Mouse (Mus musculus) ES-Bruce4 (cell line): Measurements from ENCODE around the gene Gm14443. TPM values are rescaled to one million over a fixed set of nuclear protein-coding genes. Genes with fewer than 3 reads are reported as not detected.

ENCODE experiments used
- polyA plus RNA-seq: library from polyadenylated mRNA; stranded (reverse); fragments of >200 nt; gene quantifications from 2 replicates; pipeline ENCODE4 v1.2.4, GENCODE M21; 2011; ENCODE audit warnings: low read depth; ENCODE audit not compliant: missing spikeins, insufficient read depth, insufficient read length

Gene Gm14443
- polyA plus RNA-seq, 1 experiment = 9.3 TPM

Other genes with a start within 250 kb of the Gm14443 start
- 11.3 and 13.8 TPM in 2 replicates for gene Gm14444, start 165.6 kb downstream of the Gm14443 start, polyA plus RNA-seq
- 9.0 and 11.2 TPM in 2 replicates for gene Gm14393, start 108.1 kb downstream of the Gm14443 start, polyA plus RNA-seq
- 43.8 and 57.4 TPM in 2 replicates for gene Gm14399, start 33.9 kb downstream of the Gm14443 start, polyA plus RNA-seq
- gene Gm14391, start 31.0 kb upstream of the Gm14443 start, polyA plus RNA-seq = 29.2 and 33.9 TPM in 2 replicates
- gene Gm14440, start 99.3 kb upstream of the Gm14443 start, polyA plus RNA-seq = 6.8 and 8.8 TPM in 2 replicates
- gene Gm4631, start 162.3 kb upstream of the Gm14443 start, polyA plus RNA-seq = 63.1 and 70.8 TPM in 2 replicates
- gene Zfp968, start 196.6 kb upstream of the Gm14443 start, polyA plus RNA-seq = 4.4 and 5.6 TPM in 2 replicates